Mouse (Mus musculus) thymus, adult 2 months (tissue): ENCODE results near the gene Pde4d. TPM values are rescaled to one million over a fixed set of nuclear protein-coding genes. Genes with fewer than 3 reads are reported as not detected.

ENCODE experiments used
- DNase-seq: peaks from one replicate; pipeline ENCODE4 v3.0.0; 2021
- H3K27ac ChIP-seq: fragments of 200-500 bp; 2 replicates; pipeline ENCODE4 v1.5.1; 2012; ENCODE audit warnings: low read length, control low read depth; ENCODE audit not compliant: control insufficient read depth, insufficient read depth
- H3K27me3 ChIP-seq: fragments of 200-500 bp; 2 replicates; pipeline ENCODE4 v1.6.1; 2012; ENCODE audit warnings: mild to moderate bottlenecking, low read length, moderate library complexity, mixed read lengths; ENCODE audit not compliant: control insufficient read depth, insufficient read depth
- H3K36me3 ChIP-seq: fragments of 200-500 bp; 2 replicates; pipeline ENCODE4 v1.6.1; 2012; ENCODE audit warnings: mild to moderate bottlenecking, low read length, moderate library complexity; ENCODE audit not compliant: control insufficient read depth, insufficient read depth
- H3K4me1 ChIP-seq: fragments of 200-500 bp; replicated peaks from 2 replicates; pipeline ENCODE4 v1.6.1; 2012; ENCODE audit warnings: low read length; ENCODE audit not compliant: control insufficient read depth, insufficient read depth
- H3K4me3 ChIP-seq: fragments of 200-500 bp; 2 replicates; pipeline ENCODE4 v1.5.1; 2012; ENCODE audit warnings: mild to moderate bottlenecking, low read length, control low read depth, moderate library complexity; ENCODE audit not compliant: control insufficient read depth, insufficient read depth
- CTCF ChIP-seq: fragments of 200-500 bp; IDR thresholded peaks from 2 replicates; pipeline ENCODE4 v1.5.1; 2012; ENCODE audit warnings: mild to moderate bottlenecking, control low read depth, low read length, moderate library complexity, borderline replicate concordance; ENCODE audit not compliant: control insufficient read depth, poor library complexity, insufficient read depth; ENCODE audit errors: extremely low read depth
- POLR2A ChIP-seq: fragments of 200-500 bp; IDR thresholded peaks from 2 replicates; pipeline ENCODE4 v1.6.1; 2012; ENCODE audit warnings: mild to moderate bottlenecking, low read length, control low read depth, moderate library complexity; ENCODE audit not compliant: control insufficient read depth, poor library complexity, insufficient read depth; ENCODE audit errors: extremely low read depth
- WGBS: fragments of 180-500 bp; shearing (Covaris S2); methylation state at CpG from one replicate; pipeline ENCODE4 v1.1.7; 2018; 5-methylcytosine and 5-hydroxymethylcytosine counted together
- polyA plus RNA-seq: library from polyadenylated mRNA; depleted of rRNA; stranded (reverse); fragments of >200 nt; gene quantifications from 2 replicates; pipeline ENCODE4 v1.2.3, GENCODE M21; 2012

The Pde4d gene
- polyA plus RNA-seq, 1 experiment, result 35.2 TPM

DNA sequence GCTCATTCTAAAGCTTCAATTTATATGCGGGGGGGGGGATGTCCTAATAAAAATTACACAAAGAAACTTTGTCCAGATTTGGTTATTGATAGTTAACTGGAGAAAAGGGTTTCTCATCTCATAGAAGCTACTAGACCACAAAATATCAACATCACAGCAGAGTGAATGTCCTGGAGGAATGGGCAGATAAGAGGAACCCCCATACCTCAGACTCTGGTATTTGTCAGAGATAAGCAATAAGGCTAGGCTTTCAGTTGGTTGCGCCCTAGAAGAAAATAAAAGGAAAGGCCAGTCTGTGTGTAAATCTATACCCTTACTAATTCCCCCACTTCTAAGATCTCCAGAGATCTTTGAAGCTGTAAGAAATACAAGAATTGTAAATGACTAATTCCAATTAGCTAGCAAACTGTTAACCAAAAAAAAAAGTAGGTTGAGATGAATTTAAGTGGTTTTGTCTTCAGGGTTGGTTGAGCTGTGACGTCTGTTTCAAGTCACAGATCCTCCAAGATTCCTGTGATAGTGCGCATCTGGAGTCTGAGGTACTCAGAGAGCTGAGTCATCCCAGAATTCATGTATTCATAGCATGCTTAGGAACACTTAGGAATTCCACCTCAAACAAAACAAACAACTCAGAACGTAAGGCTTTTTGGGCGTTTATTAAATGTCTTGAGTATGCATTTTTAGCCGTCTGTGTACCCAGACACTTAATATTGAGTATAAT is 1197.9 kb downstream of the Pde4d start:
- H3K27me3 ChIP-seq, result no peaks in the 10 kb centered on the region
- H3K4me1 ChIP-seq, result no peaks in the 10 kb centered on the region
- WGBS, result 90% methylated on average over 7 of the region's 7 CpGs
- DNase-seq, result no peak
- no peaks in the 10 kb centered on the region for H3K36me3 ChIP-seq
- H3K27ac ChIP-seq, result no peak overlapping the region
- no peak overlapping the region for H3K4me3 ChIP-seq
- no peak for TF ChIP-seq POLR2A
- no peak for TF ChIP-seq CTCF

DNA sequence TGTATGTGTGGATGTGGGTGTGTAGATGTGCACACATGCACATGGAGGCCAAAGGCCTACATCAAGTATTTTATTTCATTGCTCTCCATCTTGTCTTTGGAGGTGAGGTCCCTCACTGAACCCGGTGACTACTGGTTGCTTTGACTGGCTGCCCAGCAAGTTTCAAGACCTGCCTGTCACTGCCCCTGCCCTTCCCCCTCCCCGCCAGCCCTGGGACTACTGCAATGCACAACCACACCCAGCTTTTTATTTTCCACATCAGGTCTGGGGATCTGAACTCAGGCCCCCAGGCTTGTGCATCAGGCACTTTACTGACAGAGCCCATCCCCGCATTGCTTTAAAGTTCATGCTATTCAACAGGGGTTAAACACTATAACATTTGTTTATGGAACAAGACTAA is 1198.6 kb downstream of the Pde4d start:
- DNase-seq, result no peak
- no peak for TF ChIP-seq POLR2A
- TF ChIP-seq CTCF, result no peak
- H3K4me1 ChIP-seq, result no peaks in the 10 kb centered on the region
- no peaks in the 10 kb centered on the region for H3K27me3 ChIP-seq
- WGBS, result 97% methylated on average over 3 of the region's 3 CpGs
- H3K4me3 ChIP-seq, result no peak overlapping the region
- H3K36me3 ChIP-seq, result no peaks in the 10 kb centered on the region
- no peak overlapping the region for H3K27ac ChIP-seq

DNA sequence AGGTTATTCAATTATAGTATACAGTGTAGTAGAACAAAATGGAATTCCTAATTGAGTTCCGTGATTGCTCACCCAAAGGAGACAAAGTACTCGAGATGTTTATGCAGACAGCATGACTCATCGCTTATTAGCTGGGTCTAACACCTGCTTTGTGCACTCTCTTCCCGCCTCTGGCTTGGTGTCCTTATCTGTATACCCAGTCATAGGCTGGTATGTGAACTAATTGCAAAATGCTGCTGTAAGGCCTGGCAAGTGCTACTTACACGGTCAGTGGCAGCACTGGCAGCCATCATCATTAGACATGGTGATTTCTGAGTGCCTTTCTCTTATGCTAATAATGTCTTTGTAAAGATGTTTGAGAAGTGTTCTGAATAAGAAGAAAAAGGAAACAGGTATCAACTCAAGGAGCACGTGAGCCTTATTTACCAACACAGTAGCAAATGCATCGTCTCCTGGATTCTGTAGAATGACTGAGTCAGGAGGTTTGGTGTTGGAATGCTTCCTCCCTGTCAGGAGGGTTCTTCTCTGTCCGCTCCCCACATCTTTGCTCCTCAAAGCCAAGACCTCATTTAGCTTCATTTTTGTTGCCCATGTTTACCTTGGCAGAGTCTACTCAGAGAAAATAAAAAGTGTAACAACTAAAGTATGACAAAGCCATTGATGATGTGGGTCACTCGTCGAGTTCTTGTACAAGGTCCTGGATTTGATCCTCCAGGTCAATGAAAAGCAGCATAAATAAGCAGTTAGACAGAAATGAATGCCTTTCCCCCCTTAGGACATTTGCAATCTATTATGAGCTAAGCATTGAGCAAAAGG is 1202.2 kb downstream of the Pde4d start:
- H3K4me3 ChIP-seq, result no peak overlapping the region
- 82% methylated on average over 10 of the region's 10 CpGs for WGBS
- TF ChIP-seq CTCF (no peak), POLR2A (no peak)
- no peak overlapping the region for H3K27ac ChIP-seq
- no peak for DNase-seq
- H3K36me3 ChIP-seq, result no peaks in the 10 kb centered on the region
- H3K4me1 ChIP-seq, result no peaks in the 10 kb centered on the region
- no peaks in the 10 kb centered on the region for H3K27me3 ChIP-seq

GRCm38 (mm10) chr13:109652631-109653030 is 1202.9 kb downstream of the Pde4d start:
- H3K4me1 ChIP-seq, result no peaks in the 10 kb centered on the region
- H3K36me3 ChIP-seq, result no peaks in the 10 kb centered on the region
- TF ChIP-seq POLR2A (no peak), CTCF (no peak)
- H3K27me3 ChIP-seq, result no peaks in the 10 kb centered on the region
- no peak overlapping the region for H3K27ac ChIP-seq
- DNase-seq, result no peak
- 48% methylated on average over 7 of the region's 7 CpGs for WGBS
- H3K4me3 ChIP-seq, result no peak overlapping the region

DNA sequence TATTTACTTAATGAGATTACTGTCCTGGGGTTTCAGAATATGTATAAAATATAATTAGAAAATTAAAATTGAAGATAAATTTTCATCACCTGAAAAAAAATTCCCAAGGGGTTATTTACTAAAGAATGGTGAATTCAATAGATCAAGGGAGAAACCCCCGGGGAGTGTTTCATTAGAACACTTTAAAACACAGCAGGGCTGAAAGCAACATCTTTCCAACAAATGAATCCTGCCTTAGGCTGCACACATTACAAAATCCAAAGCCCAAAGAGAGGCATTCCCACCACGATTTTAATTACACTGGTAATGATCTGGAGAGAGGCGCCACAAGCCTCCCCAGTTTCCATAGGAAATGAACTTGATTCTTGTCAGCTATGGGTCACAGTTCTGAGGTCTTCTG is 1205.6 kb downstream of the Pde4d start:
- WGBS, result 96% methylated on average over 3 of the region's 3 CpGs
- TF ChIP-seq CTCF, result no peak
- TF ChIP-seq POLR2A, result no peak

GRCm38 (mm10) chr13:109659103-109659502 is 1209.4 kb downstream of the Pde4d start:
- H3K4me1 ChIP-seq, result no peaks in the 10 kb centered on the region
- DNase-seq, result no peak

More for the DNA sequence above, 1205.6 kb downstream of the Pde4d start:
- no peak overlapping the region for H3K27ac ChIP-seq
- DNase-seq, result no peak
- H3K4me1 ChIP-seq, result no peaks in the 10 kb centered on the region
- no peak overlapping the region for H3K4me3 ChIP-seq
- H3K27me3 ChIP-seq, result no peaks in the 10 kb centered on the region
- H3K36me3 ChIP-seq, result no peaks in the 10 kb centered on the region

More at GRCm38 (mm10) chr13:109659103-109659502, 1209.4 kb downstream of the Pde4d start:
- H3K36me3 ChIP-seq, result no peaks in the 10 kb centered on the region
- H3K27ac ChIP-seq, result no peak overlapping the region
- TF ChIP-seq POLR2A (no peak), CTCF (no peak)
- no peak overlapping the region for H3K4me3 ChIP-seq
- WGBS, result 90% methylated on average over 6 of the region's 6 CpGs
- no peaks in the 10 kb centered on the region for H3K27me3 ChIP-seq
